Mouse (Mus musculus) hindbrain, embryonic 10.5 days (tissue): ENCODE measurements at regions not wholly inside any gene's neighbourhood (a gene's known extent, or its start where the extent isn't known, plus 50 kb on each side); places are given as distances from the start of the nearest gene placed in this dataset.

Experiments
- DNase-seq: peaks from one replicate; pipeline ENCODE4 v3.0.0-alpha.2; 2017; ENCODE audit warnings: low spot score
- H3K27ac ChIP-seq: fragments of 300-500 bp; sonication (generic); 2 replicates; pipeline ENCODE4 v1.5.1; 2016; ENCODE audit warnings: mild to moderate bottlenecking, moderate library complexity
- H3K27me3 ChIP-seq: fragments of 300-500 bp; sonication (generic); 2 replicates; pipeline ENCODE4 v1.6.1; 2016; ENCODE audit warnings: mild to moderate bottlenecking; ENCODE audit not compliant: poor library complexity, insufficient read depth, severe bottlenecking
- H3K36me3 ChIP-seq: fragments of 300-500 bp; sonication (generic); 2 replicates; pipeline ENCODE4 v1.6.1; 2016; ENCODE audit warnings: mild to moderate bottlenecking, moderate library complexity
- H3K4me1 ChIP-seq: fragments of 300-500 bp; sonication (generic); replicated peaks from 2 replicates; pipeline ENCODE4 v1.6.1; 2016; ENCODE audit warnings: mild to moderate bottlenecking
- H3K4me3 ChIP-seq: fragments of 300-500 bp; sonication (generic); 2 replicates; pipeline ENCODE4 v1.5.1; 2016; ENCODE audit warnings: mild to moderate bottlenecking, moderate library complexity
- H3K9me3 ChIP-seq: fragments of 300-500 bp; sonication (generic); 2 replicates; pipeline ENCODE4 v1.6.1; 2016; ENCODE audit warnings: mild to moderate bottlenecking, moderate library complexity
- WGBS: fragments of 180-500 bp; shearing (Covaris S2); methylation state at CpG from one replicate; pipeline ENCODE4 v1.1.7; 2016; 5-methylcytosine and 5-hydroxymethylcytosine counted together

GRCm38 (mm10) chr2:149625626-149626025 lies 203.4 kb upstream of the Syndig1 start:
- H3K9me3 ChIP-seq = no peaks in the 10 kb centered on the region
- 75% methylated on average over 1 of the region's 1 CpGs for WGBS
- no peaks in the 10 kb centered on the region for H3K36me3 ChIP-seq
- no peaks in the 10 kb centered on the region for H3K27me3 ChIP-seq
- DNase-seq = no peak
- H3K4me3 ChIP-seq = no peak overlapping the region
- no peaks in the 10 kb centered on the region for H3K4me1 ChIP-seq
- H3K27ac ChIP-seq = no peak overlapping the region

DNA sequence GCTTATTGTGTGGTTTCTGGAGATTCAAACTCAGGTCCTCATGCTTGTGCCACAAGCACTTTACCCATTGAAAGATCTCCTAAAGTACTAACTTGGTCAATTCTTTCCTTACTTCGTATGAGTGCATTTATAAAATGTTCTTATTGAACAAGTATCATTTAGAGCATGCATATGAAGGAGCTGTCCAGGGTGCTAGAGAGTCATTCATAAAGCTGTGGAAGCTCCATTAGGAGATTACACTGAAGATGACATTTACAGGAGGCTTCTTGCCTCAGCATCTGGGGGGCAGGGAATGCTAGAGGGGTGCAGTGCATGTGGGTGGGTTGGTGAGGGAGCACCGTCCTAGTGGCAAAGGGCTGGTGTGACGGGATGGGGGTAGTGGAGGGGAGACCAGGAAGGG lies 187.8 kb upstream of the Syndig1 start:
- no peaks in the 10 kb centered on the region for H3K36me3 ChIP-seq
- WGBS = 92% methylated on average over 3 of the region's 3 CpGs
- no peaks in the 10 kb centered on the region for H3K9me3 ChIP-seq
- H3K4me3 ChIP-seq = no peak overlapping the region
- no peaks in the 10 kb centered on the region for H3K4me1 ChIP-seq
- H3K27me3 ChIP-seq = no peaks in the 10 kb centered on the region
- no peak overlapping the region for H3K27ac ChIP-seq
- no peak for DNase-seq

DNA sequence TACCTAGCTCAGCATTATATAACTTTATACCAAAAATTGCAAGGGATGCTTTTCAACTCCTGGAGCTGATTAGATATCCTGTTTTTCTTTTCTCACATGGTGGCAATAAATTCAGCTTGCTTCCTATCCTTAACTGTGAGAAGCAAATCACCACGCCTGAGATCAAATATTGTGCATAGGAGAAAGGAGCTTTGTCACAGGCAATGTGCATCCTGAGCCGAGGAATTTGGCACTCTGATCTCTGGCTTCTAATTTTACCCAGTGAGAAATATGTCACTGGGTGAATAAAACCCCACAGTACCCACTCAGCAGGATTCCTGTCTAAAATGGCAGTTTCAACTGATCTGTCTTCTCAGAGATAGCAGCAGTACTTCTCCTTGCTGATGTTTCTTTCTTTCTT lies 177.2 kb upstream of the Syndig1 start:
- no peaks in the 10 kb centered on the region for H3K4me1 ChIP-seq
- DNase-seq = no peak
- H3K27me3 ChIP-seq = no peaks in the 10 kb centered on the region
- no peaks in the 10 kb centered on the region for H3K36me3 ChIP-seq
- H3K4me3 ChIP-seq = no peak overlapping the region
- H3K9me3 ChIP-seq = no peaks in the 10 kb centered on the region
- H3K27ac ChIP-seq = no peak overlapping the region
- 55% methylated on average over 2 of the region's 2 CpGs for WGBS

- no peaks in the 10 kb centered on the region for H3K27me3 ChIP-seq
- H3K4me3 ChIP-seq = no peak overlapping the region
- no peaks in the 10 kb centered on the region for H3K36me3 ChIP-seq
- H3K27ac ChIP-seq = no peak overlapping the region
- 52% methylated on average over 5 of the region's 5 CpGs for WGBS
- peak; percentile 19 for DNase-seq
- H3K4me1 ChIP-seq = peaks cover 7% of the 10 kb centered on the region; the same call in 1 of the 2 replicates
- no peaks in the 10 kb centered on the region for H3K9me3 ChIP-seq
These were observed 167.9 kb upstream of the Syndig1 start for GRCm38 (mm10) chr2:149661086-149661485.

GRCm38 (mm10) chr2:149664377-149664776 lies 164.6 kb upstream of the Syndig1 start:
- H3K27ac ChIP-seq = no peak overlapping the region
- no peaks in the 10 kb centered on the region for H3K9me3 ChIP-seq
- H3K4me1 ChIP-seq = peaks cover 7% of the 10 kb centered on the region; the same call in 1 of the 2 replicates
- no peaks in the 10 kb centered on the region for H3K27me3 ChIP-seq
- H3K36me3 ChIP-seq = no peaks in the 10 kb centered on the region
- DNase-seq = no peak
- H3K4me3 ChIP-seq = no peak overlapping the region

DNA sequence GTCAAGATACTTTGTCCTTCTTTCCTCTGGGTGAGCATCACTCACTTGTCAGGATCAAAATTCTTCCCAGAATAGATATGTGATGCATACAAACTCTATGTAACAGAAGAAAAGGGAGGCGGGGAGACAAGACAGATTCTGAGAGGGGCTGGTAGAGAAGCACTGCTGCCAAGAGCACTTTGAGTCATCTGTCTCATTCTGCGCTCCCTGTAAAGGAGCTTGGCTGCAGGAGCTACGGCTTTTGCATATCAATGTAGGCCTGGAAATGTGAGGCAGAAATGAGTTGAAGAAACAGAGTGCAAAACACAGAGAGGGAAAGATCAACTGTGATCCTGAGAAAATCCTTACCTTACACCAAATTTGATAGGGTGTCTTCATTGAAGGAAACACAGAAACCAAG lies 162.6 kb upstream of the Syndig1 start:
- DNase-seq = no peak
- Histone ChIP-seq H3K9me3 (no peaks in the 10 kb centered on the region), H3K36me3 (no peaks in the 10 kb centered on the region), H3K4me1 (peaks cover under 1% of the 10 kb centered on the region; the same call in 1 of the 2 replicates), H3K27me3 (no peaks in the 10 kb centered on the region), H3K27ac (no peak overlapping the region), H3K4me3 (no peak overlapping the region)
- WGBS = 74% methylated on average over 3 of the region's 3 CpGs

GRCm38 (mm10) chr2:149671870-149672269 lies 157.1 kb upstream of the Syndig1 start:
- no peaks in the 10 kb centered on the region for H3K36me3 ChIP-seq
- no peaks in the 10 kb centered on the region for H3K4me1 ChIP-seq
- DNase-seq = no peak
- H3K4me3 ChIP-seq = no peak overlapping the region
- H3K27me3 ChIP-seq = no peaks in the 10 kb centered on the region
- H3K9me3 ChIP-seq = no peaks in the 10 kb centered on the region
- 74% methylated on average over 1 of the region's 1 CpGs for WGBS
- no peak overlapping the region for H3K27ac ChIP-seq

DNA sequence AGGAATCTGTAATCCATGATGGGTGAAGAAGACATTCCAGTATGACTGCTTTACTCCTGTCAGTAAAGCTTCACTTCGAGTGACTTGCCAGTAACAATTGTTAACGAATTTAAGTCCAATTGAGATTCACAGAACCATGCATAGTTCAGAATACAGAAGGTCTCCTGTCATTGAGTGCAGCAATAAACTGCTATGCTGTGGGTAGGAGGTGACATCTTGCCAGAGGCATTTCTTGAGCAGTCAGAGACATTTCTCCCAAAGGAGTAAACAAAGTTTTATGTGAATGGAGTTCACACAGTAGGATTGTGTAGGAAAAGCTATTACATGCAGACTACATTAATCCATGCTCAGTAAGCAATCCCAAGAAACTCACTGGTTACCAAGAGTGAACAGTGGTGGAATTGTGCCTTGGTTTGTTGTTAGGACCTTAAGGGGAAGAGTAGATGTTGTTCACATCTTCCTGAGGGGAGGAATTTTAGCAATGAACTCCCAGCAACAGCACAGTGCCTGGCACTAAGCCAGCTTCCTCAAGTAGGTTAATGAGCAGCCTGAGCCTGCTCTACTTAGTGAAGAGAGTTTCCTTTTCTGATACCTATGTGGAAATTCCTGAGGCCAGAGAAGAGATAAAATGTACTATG lies 149.1 kb upstream of the Syndig1 start:
- no peaks in the 10 kb centered on the region for H3K4me1 ChIP-seq
- no peaks in the 10 kb centered on the region for H3K9me3 ChIP-seq
- H3K4me3 ChIP-seq = no peak overlapping the region
- H3K27me3 ChIP-seq = no peaks in the 10 kb centered on the region
- no peak overlapping the region for H3K27ac ChIP-seq
- H3K36me3 ChIP-seq = no peaks in the 10 kb centered on the region
- DNase-seq = no peak
- 76% methylated on average over 2 of the region's 2 CpGs for WGBS

DNA sequence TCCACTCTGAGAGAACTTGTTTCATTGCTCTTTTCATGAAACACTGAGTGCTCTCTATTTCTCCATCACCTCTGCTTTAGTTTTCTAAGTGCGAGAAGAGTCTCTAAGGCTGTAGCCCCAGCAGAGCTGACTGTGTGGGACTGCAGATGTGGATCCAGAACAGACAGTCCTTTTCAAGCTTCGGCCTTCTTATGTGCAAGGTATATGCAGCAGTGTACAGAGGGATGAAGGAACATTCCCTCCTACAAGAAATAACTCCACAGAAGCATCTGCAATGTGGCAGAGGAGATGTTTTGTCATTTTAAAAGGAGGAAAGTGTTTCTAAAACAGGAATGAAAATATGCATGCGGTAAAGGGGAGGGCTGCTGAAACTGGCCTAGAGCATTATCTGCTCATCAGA lies 106.7 kb upstream of the Syndig1 start:
- Histone ChIP-seq H3K36me3 (no peaks in the 10 kb centered on the region), H3K4me1 (peaks cover 5% of the 10 kb centered on the region; the same call in 1 of the 2 replicates), H3K27me3 (no peaks in the 10 kb centered on the region), H3K4me3 (no peak overlapping the region), H3K27ac (no peak overlapping the region), H3K9me3 (no peaks in the 10 kb centered on the region)
- no peak for DNase-seq
- 88% methylated on average over 3 of the region's 3 CpGs for WGBS

DNA sequence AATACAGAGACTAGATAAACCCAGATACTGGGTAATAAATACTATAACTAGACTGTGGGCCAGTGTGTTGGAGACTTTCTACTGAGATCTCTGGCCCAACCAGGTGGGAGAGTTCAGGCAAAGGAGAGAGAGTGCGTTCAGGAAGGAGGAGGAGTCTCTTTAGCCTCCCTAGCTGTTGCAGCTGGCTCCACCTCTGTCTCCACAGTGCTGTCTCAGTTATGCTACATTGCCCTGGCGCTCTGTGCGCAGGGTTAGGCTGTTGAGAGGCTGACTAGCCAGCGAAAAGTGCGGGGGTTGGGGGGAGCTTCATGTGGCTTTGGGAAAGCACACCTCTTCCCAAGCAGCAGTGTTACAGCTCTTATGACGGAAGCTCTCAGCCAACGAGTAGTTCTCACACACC lies 104.7 kb upstream of the Syndig1 start:
- H3K36me3 ChIP-seq = no peaks in the 10 kb centered on the region
- 18% methylated on average over 7 of the region's 7 CpGs for WGBS
- H3K4me3 ChIP-seq = no peak overlapping the region
- H3K9me3 ChIP-seq = no peaks in the 10 kb centered on the region
- H3K27ac ChIP-seq = no peak overlapping the region
- peak; percentile 4 for DNase-seq
- peaks cover 5% of the 10 kb centered on the region; the same call in 1 of the 2 replicates for H3K4me1 ChIP-seq
- no peaks in the 10 kb centered on the region for H3K27me3 ChIP-seq

GRCm38 (mm10) chr2:149725932-149726331 lies 103.1 kb upstream of the Syndig1 start:
- H3K36me3 ChIP-seq = no peaks in the 10 kb centered on the region
- peaks cover 5% of the 10 kb centered on the region; the same call in 1 of the 2 replicates for H3K4me1 ChIP-seq
- no peak overlapping the region for H3K27ac ChIP-seq
- DNase-seq = no peak
- H3K27me3 ChIP-seq = no peaks in the 10 kb centered on the region
- H3K9me3 ChIP-seq = no peaks in the 10 kb centered on the region
- no peak overlapping the region for H3K4me3 ChIP-seq
- WGBS = 73% methylated on average over 3 of the region's 3 CpGs

- Histone ChIP-seq H3K4me1 (no peaks in the 10 kb centered on the region), H3K27me3 (no peaks in the 10 kb centered on the region), H3K4me3 (no peak overlapping the region), H3K9me3 (no peaks in the 10 kb centered on the region), H3K36me3 (no peaks in the 10 kb centered on the region), H3K27ac (no peak overlapping the region)
- no peak for DNase-seq
- WGBS = 69% methylated on average over 2 of the region's 2 CpGs
These were observed 91.2 kb upstream of the Syndig1 start for GRCm38 (mm10) chr2:149737837-149738236.

GRCm38 (mm10) chr2:149739886-149740285 lies 89.1 kb upstream of the Syndig1 start:
- Histone ChIP-seq H3K36me3 (no peaks in the 10 kb centered on the region), H3K4me1 (no peaks in the 10 kb centered on the region), H3K27ac (no peak overlapping the region), H3K27me3 (no peaks in the 10 kb centered on the region), H3K4me3 (no peak overlapping the region), H3K9me3 (no peaks in the 10 kb centered on the region)
- 93% methylated on average over 2 of the region's 2 CpGs for WGBS
- no peak for DNase-seq

DNA sequence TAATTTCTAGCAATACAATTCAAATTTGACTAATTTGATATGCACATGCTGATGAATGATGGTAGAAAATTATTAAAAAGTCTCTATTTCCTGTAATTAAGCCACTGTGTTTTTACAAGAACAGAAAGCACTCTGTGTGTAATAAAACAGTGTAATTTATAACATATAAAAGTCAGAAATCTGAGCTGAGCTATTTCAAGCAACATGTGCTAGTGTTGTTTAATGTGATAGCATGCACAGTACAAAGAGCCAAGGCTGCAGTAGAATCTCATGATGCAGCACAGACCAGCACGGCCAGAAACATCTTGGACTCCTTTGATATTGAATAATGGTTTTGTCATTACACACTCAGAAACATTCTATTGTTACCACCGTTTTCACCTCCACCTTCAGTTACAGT lies 86.3 kb upstream of the Syndig1 start:
- 90% methylated on average over 2 of the region's 2 CpGs for WGBS

More for the DNA sequence above, 86.3 kb upstream of the Syndig1 start:
- H3K27ac ChIP-seq = no peak overlapping the region
- no peaks in the 10 kb centered on the region for H3K4me1 ChIP-seq
- H3K4me3 ChIP-seq = no peak overlapping the region
- no peaks in the 10 kb centered on the region for H3K36me3 ChIP-seq
- DNase-seq = no peak
- no peaks in the 10 kb centered on the region for H3K9me3 ChIP-seq
- H3K27me3 ChIP-seq = no peaks in the 10 kb centered on the region
